Mouse (Mus musculus) embryonic fibroblast, embryonic 13.5 days (primary cell): ENCODE measurements around the gene Adgrb3.

ENCODE experiments used
- CTCF ChIP-seq: IDR thresholded peaks from 2 replicates; pipeline ENCODE4 v1.5.1; 2011; ENCODE audit warnings: mild to moderate bottlenecking, control low read depth, low read length, moderate library complexity, borderline replicate concordance; ENCODE audit not compliant: insufficient read depth
- POLR2A ChIP-seq: IDR thresholded peaks from 2 replicates; pipeline ENCODE4 v1.6.1; 2011; ENCODE audit warnings: low read depth, mild to moderate bottlenecking, control low read depth, low read length, moderate library complexity

GRCm38 (mm10) chr1:25711474-25711873 lies 118.0 kb downstream of the Adgrb3 start:
- TF ChIP-seq CTCF (no peak), POLR2A (no peak)
